Mouse (Mus musculus) CD4-positive, CD25-positive, alpha-beta regulatory T cell, adult 9 weeks (primary cell): ENCODE data around the gene Rpl29. TPM values are rescaled to one million over a fixed set of nuclear protein-coding genes. Genes with fewer than 3 reads are reported as not detected.

ENCODE experiments used
- polyA plus RNA-seq: library from polyadenylated mRNA; unstranded; fragments of 100-300 nt; shearing (Covaris generic); gene quantifications from one replicate; pipeline ENCODE4 v1.2.1, GENCODE M21; 2017

Gene Rpl29
- 892 TPM for polyA plus RNA-seq

DNA sequence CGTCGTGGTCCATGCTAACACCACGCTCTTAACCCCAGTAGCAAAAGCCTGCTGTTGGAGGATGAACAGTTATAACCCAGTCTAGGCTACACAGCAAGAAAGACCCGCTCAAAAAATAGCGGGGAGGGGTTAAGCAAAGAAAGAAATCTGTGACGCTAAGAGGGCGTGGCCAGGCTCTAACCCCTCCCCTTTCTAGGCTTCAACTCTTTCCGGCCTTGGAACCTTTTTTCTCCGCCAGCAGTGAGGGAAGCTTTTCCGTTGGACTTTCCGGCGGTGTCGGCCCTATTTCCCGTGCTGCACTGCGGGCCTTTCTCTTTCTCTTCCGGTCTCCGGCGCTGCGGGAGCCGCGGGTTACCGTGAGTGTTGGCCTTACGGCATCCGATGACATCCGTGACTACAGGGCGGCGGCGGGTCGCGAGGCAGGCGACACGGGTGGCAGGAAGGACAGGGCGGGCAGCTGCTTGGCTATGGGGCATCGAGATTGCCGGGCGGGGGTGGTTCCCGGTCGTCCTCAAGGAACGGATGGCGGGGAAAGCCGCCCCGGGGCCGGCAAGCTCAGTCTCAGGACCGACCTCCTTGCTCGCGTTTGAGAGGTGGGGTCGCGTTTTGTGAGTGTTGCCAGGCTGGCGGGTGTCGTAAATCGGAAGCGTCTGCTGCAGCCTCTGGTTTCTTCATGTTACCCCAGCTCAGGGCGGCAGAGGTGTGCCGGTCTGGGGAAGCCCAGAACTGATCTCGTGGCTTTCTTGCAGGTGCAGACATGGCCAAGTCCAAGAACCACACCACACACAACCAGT, at the start of gene Rpl29:
Gene Rpl29, plus strand, starts transcription at position 234 of the 794 bp plus-strand sequence.

GRCm38 (mm10) chr9:106447348-106447747, 18.1 kb downstream of the Rpl29 start, which contains the start of the genes Abhd14b and Abhd14a:
Abhd14b (plus strand) TSS chr9:106447459.
Abhd14a (minus strand) TSS chr9:106447678.

DNA sequence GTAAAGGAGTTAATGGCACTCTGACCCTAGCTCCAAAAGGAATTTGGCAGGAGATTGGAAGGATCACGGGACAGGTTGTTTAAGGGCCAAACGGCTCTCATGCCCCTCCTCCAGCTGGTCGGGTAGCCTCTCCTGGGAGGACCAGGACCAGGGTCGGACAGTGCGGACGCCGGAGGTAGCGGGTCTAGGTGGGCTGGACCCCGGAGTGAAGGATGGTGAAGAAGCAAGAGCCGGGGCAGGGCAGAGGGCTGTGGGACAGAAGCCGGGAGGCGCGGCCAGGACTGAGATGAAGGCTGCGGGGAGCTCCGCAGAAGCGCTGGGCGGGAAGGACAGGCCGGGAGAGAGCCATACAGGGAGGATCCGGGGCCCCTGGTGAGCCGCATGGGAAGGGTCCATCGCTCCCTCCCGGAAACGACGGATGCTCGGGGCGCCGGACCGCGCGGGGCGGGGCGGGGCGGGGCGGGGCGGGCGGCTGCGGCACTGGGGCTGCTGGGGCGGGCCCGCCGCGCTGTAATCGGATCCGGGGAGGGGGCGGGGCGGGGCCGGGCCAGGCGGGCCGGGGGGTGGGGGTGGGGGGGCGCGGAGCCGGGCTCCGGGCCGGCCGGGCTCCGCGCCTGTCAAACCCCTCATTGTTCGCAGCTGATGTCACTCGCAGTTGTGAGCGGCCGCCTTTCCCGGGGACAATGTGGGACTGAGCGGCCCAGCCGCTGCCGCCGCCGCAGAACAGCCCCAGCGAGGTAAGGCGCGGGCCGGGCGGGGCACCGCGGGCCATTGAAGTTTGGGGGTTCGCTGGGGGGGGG, 24.2 kb downstream of the Rpl29 start, which contains the start of gene Pcbp4:
Gene Pcbp4, plus strand, starts transcription at position 21 of the 800 bp plus-strand sequence.

DNA sequence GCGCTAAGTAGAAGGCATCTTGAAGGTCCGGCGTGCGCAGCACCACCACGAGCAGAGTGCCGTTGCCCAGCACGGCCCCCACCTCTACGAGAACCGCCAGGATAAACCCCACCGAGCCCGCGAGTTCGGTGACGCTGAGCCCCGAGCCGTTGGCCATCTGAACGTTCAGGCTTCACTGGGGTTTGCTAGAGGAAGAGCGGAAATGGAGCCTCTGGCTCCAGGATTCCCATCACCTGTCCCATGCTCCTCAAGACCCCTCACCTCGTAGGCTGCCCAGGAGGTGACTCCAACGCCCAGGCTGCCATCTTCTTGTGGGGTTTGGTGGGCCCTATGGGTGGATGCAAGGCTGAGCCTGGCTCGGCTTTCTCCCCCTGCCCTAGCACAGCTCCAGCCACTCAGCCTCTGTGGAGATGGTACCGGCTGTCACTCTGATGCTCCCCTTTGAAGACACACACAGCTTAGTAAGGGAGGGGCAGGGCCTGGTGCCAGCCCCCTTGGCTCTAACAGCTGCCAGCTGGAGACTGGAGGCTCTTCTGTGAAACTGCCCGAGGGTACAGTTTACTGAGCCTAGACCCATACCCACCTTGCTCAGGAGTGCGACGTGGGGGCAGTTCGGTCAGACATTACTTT, 36.4 kb downstream of the Rpl29 start, which contains the start of gene Gpr62:
Gene Gpr62, minus strand, starts transcription at position 368 of the 630 bp plus-strand sequence.

GRCm38 (mm10) chr9:106475663-106476001, 46.4 kb downstream of the Rpl29 start, which contains the start of gene Rrp9:
Rrp9 (plus strand) TSS chr9:106475963.

GRCm38 (mm10) chr9:106476924-106477484, 47.8 kb downstream of the Rpl29 start, which contains the start of gene Parp3:
Parp3 (minus strand) TSS chr9:106476949.

Other genes with a start within 250 kb of the Rpl29 start
- 10.6 TPM for gene Ppm1m, start 229.7 kb upstream of the Rpl29 start, polyA plus RNA-seq
- 357 TPM for gene Twf2, start 226.3 kb upstream of the Rpl29 start, polyA plus RNA-seq
- gene Tlr9, start 206.9 kb upstream of the Rpl29 start, polyA plus RNA-seq, result not detected
- 59.4 TPM for gene Alas1, start 180.8 kb upstream of the Rpl29 start, polyA plus RNA-seq
- gene Poc1a, start 148.4 kb upstream of the Rpl29 start, polyA plus RNA-seq, result 6.2 TPM
- 10.4 TPM for gene Dusp7, start 60.8 kb upstream of the Rpl29 start, polyA plus RNA-seq
- gene Acy1, start 8.9 kb downstream of the Rpl29 start, polyA plus RNA-seq, result 23.3 TPM
- gene Abhd14b, start 18.0 kb downstream of the Rpl29 start, polyA plus RNA-seq, result 15.2 TPM
- 17.7 TPM for gene Abhd14a, start 18.2 kb downstream of the Rpl29 start, polyA plus RNA-seq
- 13.3 TPM for gene Pcbp4, start 23.8 kb downstream of the Rpl29 start, polyA plus RNA-seq
- not detected for gene Gpr62, start 36.5 kb downstream of the Rpl29 start, polyA plus RNA-seq
- 91.7 TPM for gene Rrp9, start 46.5 kb downstream of the Rpl29 start, polyA plus RNA-seq
- 73.6 TPM for gene Parp3, start 47.5 kb downstream of the Rpl29 start, polyA plus RNA-seq
- not detected for gene Iqcf1, start 70.5 kb downstream of the Rpl29 start, polyA plus RNA-seq
- gene Iqcf5, start 85.1 kb downstream of the Rpl29 start, polyA plus RNA-seq, result not detected
- not detected for gene Iqcf3, start 132.2 kb downstream of the Rpl29 start, polyA plus RNA-seq
- not detected for gene Iqcf4, start 141.5 kb downstream of the Rpl29 start, polyA plus RNA-seq
- gene Iqcf6, start 197.1 kb downstream of the Rpl29 start, polyA plus RNA-seq, result not detected
- not detected for gene Grm2, start 226.6 kb downstream of the Rpl29 start, polyA plus RNA-seq